Mouse (Mus musculus) neural tube, embryonic 13.5 days (tissue): Measurements from ENCODE around the gene Plekhg3. TPM values are rescaled to one million over a fixed set of nuclear protein-coding genes. Genes with fewer than 3 reads are reported as not detected.
A peak's percentile ranks its signal among the peaks of the same experiment; 100 is the strongest.

Experiments used
- ATAC-seq: fragments of 200-750 bp; cut with Nextera tagmentation; 2 replicates; pipeline ENCODE4 v1.8.0; 2017; ENCODE audit warnings: low read depth, mild to moderate bottlenecking, moderate TSS enrichment, moderate library complexity
- H3K27ac ChIP-seq: fragments of 300-500 bp; sonication (generic); replicated peaks from 2 replicates; pipeline ENCODE4 v1.5.1; 2015; ENCODE audit warnings: moderate library complexity, mild to moderate bottlenecking, inconsistent platforms
- H3K27me3 ChIP-seq: fragments of 300-500 bp; sonication (generic); 2 replicates; pipeline ENCODE4 v1.6.1; 2015; ENCODE audit warnings: mild to moderate bottlenecking, inconsistent platforms
- H3K36me3 ChIP-seq: fragments of 300-500 bp; sonication (generic); 2 replicates; pipeline ENCODE4 v1.6.1; 2015; ENCODE audit warnings: mild to moderate bottlenecking, inconsistent platforms
- H3K4me1 ChIP-seq: fragments of 300-500 bp; sonication (generic); replicated peaks from 2 replicates; pipeline ENCODE4 v1.6.1; 2015; ENCODE audit warnings: inconsistent platforms
- H3K4me2 ChIP-seq: fragments of 300-500 bp; sonication (generic); 2 replicates; pipeline ENCODE4 v1.6.1; 2015; ENCODE audit warnings: inconsistent platforms, mild to moderate bottlenecking, moderate library complexity
- H3K4me3 ChIP-seq: fragments of 300-500 bp; sonication (generic); 2 replicates; pipeline ENCODE4 v1.5.1; 2015; ENCODE audit warnings: mild to moderate bottlenecking, inconsistent platforms
- H3K9ac ChIP-seq: fragments of 300-500 bp; sonication (generic); 2 replicates; pipeline ENCODE4 v1.6.1; 2015; ENCODE audit warnings: moderate library complexity, mild to moderate bottlenecking, inconsistent platforms
- H3K9me3 ChIP-seq: fragments of 300-500 bp; sonication (generic); 2 replicates; pipeline ENCODE4 v1.6.1; 2016; ENCODE audit warnings: inconsistent platforms
- WGBS: fragments of 180-500 bp; shearing (Covaris S2); methylation state at CpG from one replicate; pipeline ENCODE4 v1.1.7; 2015; 5-methylcytosine and 5-hydroxymethylcytosine counted together
- polyA plus RNA-seq: library from polyadenylated mRNA; unstranded; fragments of >200 nt; fragmentation: Nextera tagmentation; extraction: Ambion mirVana; gene quantifications from 2 replicates; pipeline ENCODE4 v1.2.1, GENCODE M21; 2015

Gene Plekhg3
- polyA plus RNA-seq, 1 experiment from 2014 or later, result 1.7 TPM

- Histone ChIP-seq H3K36me3 (no peaks in the 10 kb centered on the region), H3K9me3 (no peaks in the 10 kb centered on the region), H3K27me3 (no peaks in the 10 kb centered on the region), H3K9ac (no peak overlapping the region), H3K27ac (no peak overlapping the region), H3K4me3 (no peak overlapping the region), H3K4me1 (peaks cover 23% of the 10 kb centered on the region), H3K4me2 (no peak overlapping the region)
- ATAC-seq, result peak; percentile 15; the same call in 1 of the 2 replicates
- 30% methylated on average over 6 of the region's 6 CpGs for WGBS
These were observed 26.2 kb downstream of the Plekhg3 start for GRCm38 (mm10) chr12:76556745-76557389.

- ATAC-seq, result no peak
- H3K4me2 ChIP-seq, result no peak overlapping the region
- H3K9ac ChIP-seq, result no peak overlapping the region
- no peak overlapping the region for H3K27ac ChIP-seq
- H3K4me1 ChIP-seq, result peaks cover 16% of the 10 kb centered on the region
- no peaks in the 10 kb centered on the region for H3K27me3 ChIP-seq
- 85% methylated on average over 5 of the region's 5 CpGs for WGBS
- no peaks in the 10 kb centered on the region for H3K36me3 ChIP-seq
- no peak overlapping the region for H3K4me3 ChIP-seq
- H3K9me3 ChIP-seq, result no peaks in the 10 kb centered on the region
These were observed 27.5 kb downstream of the Plekhg3 start for GRCm38 (mm10) chr12:76558206-76558605.

- no peaks in the 10 kb centered on the region for H3K27me3 ChIP-seq
- H3K9me3 ChIP-seq, result no peaks in the 10 kb centered on the region; the same call in 1 of the 2 replicates
- 87% methylated on average over 4 of the region's 4 CpGs for WGBS
- H3K4me1 ChIP-seq, result 0 out of 2 replicates have a peak, but pooled peaks cover 1% of the 10 kb centered on the region
- H3K4me2 ChIP-seq, result no peak overlapping the region
- no peak overlapping the region for H3K4me3 ChIP-seq
- no peak overlapping the region for H3K27ac ChIP-seq
- no peak overlapping the region for H3K9ac ChIP-seq
- no peak for ATAC-seq
- H3K36me3 ChIP-seq, result no peaks in the 10 kb centered on the region
These were observed 31.5 kb downstream of the Plekhg3 start for GRCm38 (mm10) chr12:76562196-76562595.

- H3K4me1 ChIP-seq, result no peaks in the 10 kb centered on the region
- no peak overlapping the region for H3K4me3 ChIP-seq
- H3K36me3 ChIP-seq, result no peaks in the 10 kb centered on the region
- ATAC-seq, result no peak
- H3K4me2 ChIP-seq, result no peak overlapping the region
- H3K9ac ChIP-seq, result no peak overlapping the region
- 92% methylated on average over 10 of the region's 10 CpGs for WGBS
- H3K27ac ChIP-seq, result no peak overlapping the region
- no peaks in the 10 kb centered on the region for H3K27me3 ChIP-seq
- H3K9me3 ChIP-seq, result no peaks in the 10 kb centered on the region; the same call in 1 of the 2 replicates
These were observed 35.6 kb downstream of the Plekhg3 start for GRCm38 (mm10) chr12:76566284-76566683.

- no peaks in the 10 kb centered on the region for H3K27me3 ChIP-seq
- H3K9ac ChIP-seq, result no peak overlapping the region
- no peaks in the 10 kb centered on the region for H3K36me3 ChIP-seq
- ATAC-seq, result no peak
- H3K27ac ChIP-seq, result no peak overlapping the region
- H3K4me1 ChIP-seq, result no peaks in the 10 kb centered on the region
- WGBS, result 76% methylated on average over 9 of the region's 9 CpGs
- H3K4me3 ChIP-seq, result no peak overlapping the region
- no peaks in the 10 kb centered on the region; the same call in 1 of the 2 replicates for H3K9me3 ChIP-seq
- no peak overlapping the region for H3K4me2 ChIP-seq
These were observed 39.7 kb downstream of the Plekhg3 start for GRCm38 (mm10) chr12:76570221-76570940.

GRCm38 (mm10) chr12:76571266-76571665 lies 40.6 kb downstream of the Plekhg3 start:
- H3K4me2 ChIP-seq, result no peak overlapping the region
- no peaks in the 10 kb centered on the region for H3K27me3 ChIP-seq
- 82% methylated on average over 10 of the region's 10 CpGs for WGBS
- H3K4me1 ChIP-seq, result no peaks in the 10 kb centered on the region
- ATAC-seq, result no peak
- no peaks in the 10 kb centered on the region; the same call in 1 of the 2 replicates for H3K9me3 ChIP-seq
- no peaks in the 10 kb centered on the region for H3K36me3 ChIP-seq
- H3K9ac ChIP-seq, result no peak overlapping the region
- no peak overlapping the region for H3K4me3 ChIP-seq
- no peak overlapping the region for H3K27ac ChIP-seq

GRCm38 (mm10) chr12:76572261-76573251 lies 41.9 kb downstream of the Plekhg3 start:
- Histone ChIP-seq H3K9ac (no peak overlapping the region), H3K4me1 (no peaks in the 10 kb centered on the region), H3K27ac (no peak overlapping the region), H3K27me3 (no peaks in the 10 kb centered on the region), H3K9me3 (no peaks in the 10 kb centered on the region), H3K36me3 (0 out of 2 replicates have a peak, but pooled peaks cover 5% of the 10 kb centered on the region), H3K4me3 (no peak overlapping the region), H3K4me2 (no peak overlapping the region)
- 80% methylated on average over 27 of the region's 27 CpGs for WGBS
- no peak for ATAC-seq

- H3K9ac ChIP-seq, result no peak overlapping the region
- no peak overlapping the region for H3K27ac ChIP-seq
- no peaks in the 10 kb centered on the region for H3K4me1 ChIP-seq
- ATAC-seq, result no peak
- H3K9me3 ChIP-seq, result no peaks in the 10 kb centered on the region
- no peaks in the 10 kb centered on the region for H3K27me3 ChIP-seq
- no peak overlapping the region for H3K4me2 ChIP-seq
- H3K36me3 ChIP-seq, result 0 out of 2 replicates have a peak, but pooled peaks cover 5% of the 10 kb centered on the region
- WGBS, result 93% methylated on average over 6 of the region's 6 CpGs
- no peak overlapping the region for H3K4me3 ChIP-seq
These were observed 42.7 kb downstream of the Plekhg3 start for GRCm38 (mm10) chr12:76573381-76573780.

- Histone ChIP-seq H3K36me3 (0 out of 2 replicates have a peak, but pooled peaks cover 5% of the 10 kb centered on the region), H3K27me3 (no peaks in the 10 kb centered on the region), H3K9ac (no peak overlapping the region), H3K9me3 (no peaks in the 10 kb centered on the region), H3K4me2 (no peak overlapping the region), H3K27ac (no peak overlapping the region), H3K4me1 (no peaks in the 10 kb centered on the region), H3K4me3 (no peak overlapping the region)
- ATAC-seq, result no peak
- 94% methylated on average over 6 of the region's 6 CpGs for WGBS
These were observed 44.1 kb downstream of the Plekhg3 start for GRCm38 (mm10) chr12:76574815-76575214.

- H3K36me3 ChIP-seq, result 0 out of 2 replicates have a peak, but pooled peaks cover 5% of the 10 kb centered on the region
- no peak overlapping the region for H3K9ac ChIP-seq
- H3K4me3 ChIP-seq, result no peak overlapping the region
- no peaks in the 10 kb centered on the region for H3K27me3 ChIP-seq
- H3K9me3 ChIP-seq, result no peaks in the 10 kb centered on the region
- ATAC-seq, result no peak
- H3K27ac ChIP-seq, result no peak overlapping the region
- H3K4me1 ChIP-seq, result no peaks in the 10 kb centered on the region
- no peak overlapping the region for H3K4me2 ChIP-seq
- WGBS, result 89% methylated on average over 9 of the region's 9 CpGs
These were observed 45.4 kb downstream of the Plekhg3 start for GRCm38 (mm10) chr12:76576061-76576460.

- Histone ChIP-seq H3K4me1 (no peaks in the 10 kb centered on the region), H3K9ac (no peak overlapping the region), H3K27ac (no peak overlapping the region), H3K36me3 (0 out of 2 replicates have a peak, but pooled peaks cover 5% of the 10 kb centered on the region), H3K4me2 (no peak overlapping the region), H3K4me3 (no peak overlapping the region), H3K27me3 (no peaks in the 10 kb centered on the region), H3K9me3 (no peaks in the 10 kb centered on the region)
- 95% methylated on average over 8 of the region's 8 CpGs for WGBS
- no peak for ATAC-seq
These were observed 46.1 kb downstream of the Plekhg3 start for GRCm38 (mm10) chr12:76576806-76577205.
